Mouse (Mus musculus): ENCODE results near the gene Agt.
A peak's percentile ranks its signal among the peaks of the same experiment; 100 is the strongest.

Gene Agt

DNA sequence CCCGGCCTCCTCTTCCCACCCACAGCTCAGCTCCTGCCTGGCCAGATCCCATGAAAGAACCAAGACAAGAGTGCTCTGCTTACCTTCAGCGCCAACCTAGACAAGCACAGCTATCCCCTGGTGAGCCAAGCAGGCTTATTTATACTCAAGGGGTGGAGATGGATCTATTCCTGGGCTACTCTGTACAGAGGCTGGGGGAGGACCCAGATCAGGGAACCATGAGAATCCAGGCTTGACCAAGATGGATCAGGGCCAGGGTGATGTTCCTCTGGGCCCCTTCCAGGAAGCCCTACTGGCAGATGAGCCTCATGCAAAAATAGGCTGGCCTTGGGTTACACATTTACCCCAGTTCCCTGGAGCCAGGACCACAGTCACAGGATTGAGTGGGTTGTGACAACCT, at the start of gene Agt:
Agt (minus strand) TSS at position 114 of the 400 bp plus-strand sequence.
- peak; percentile 70 for DNase-seq (ENCODE audit: low spot score)

DNA sequence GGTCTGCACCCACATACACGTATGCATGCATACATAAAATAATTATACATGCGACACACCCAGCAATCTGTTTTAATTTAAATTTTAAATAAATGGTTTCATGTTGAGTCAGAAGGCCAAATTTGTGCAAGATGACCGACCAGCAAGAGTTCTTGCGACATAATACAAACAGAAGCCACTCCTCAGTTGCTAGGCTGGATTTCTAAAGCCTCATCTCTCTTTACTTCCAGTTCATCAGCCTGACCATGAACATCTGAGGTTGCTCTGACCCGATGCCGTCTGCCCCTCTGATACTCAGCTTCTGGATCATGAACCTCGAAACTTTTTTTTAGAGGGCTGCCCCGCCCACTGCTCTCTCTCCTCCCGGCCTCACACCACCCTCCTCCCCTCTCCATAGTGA, 48.7 kb upstream of the Agt start:
- DNase-seq (ENCODE audit: low spot score): no peak

DNA sequence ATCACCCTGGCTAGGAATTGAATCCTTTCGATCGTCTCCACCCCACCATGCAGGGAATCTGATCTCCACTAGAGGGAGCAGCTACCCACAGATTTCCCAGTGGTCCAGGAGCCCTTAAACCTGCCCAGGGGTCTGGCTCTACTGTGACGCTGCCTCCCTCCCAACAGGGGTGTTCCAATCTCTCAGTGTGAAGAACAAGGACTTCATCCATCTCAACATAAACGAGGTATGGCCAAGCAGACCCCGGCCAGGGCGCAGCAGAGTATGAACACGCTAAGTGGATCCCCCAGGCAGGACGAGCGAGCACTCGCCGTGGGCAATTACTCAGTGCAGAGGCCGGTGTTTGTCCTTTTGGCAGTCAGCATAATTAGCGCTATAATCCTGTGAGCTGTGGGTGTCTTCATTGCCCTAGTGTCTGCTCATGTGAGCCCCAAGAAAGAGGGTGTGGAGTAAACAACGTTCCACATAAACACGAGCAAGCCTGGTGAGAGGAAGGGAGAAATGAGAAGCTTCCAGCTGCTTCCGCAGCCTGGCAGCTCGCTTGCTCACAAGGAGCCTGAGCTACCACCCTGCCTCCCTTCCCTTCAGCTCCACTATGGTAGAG, 47.9 kb upstream of the Agt start:
- peak; percentile 51 for DNase-seq (ENCODE audit: low spot score)

DNA sequence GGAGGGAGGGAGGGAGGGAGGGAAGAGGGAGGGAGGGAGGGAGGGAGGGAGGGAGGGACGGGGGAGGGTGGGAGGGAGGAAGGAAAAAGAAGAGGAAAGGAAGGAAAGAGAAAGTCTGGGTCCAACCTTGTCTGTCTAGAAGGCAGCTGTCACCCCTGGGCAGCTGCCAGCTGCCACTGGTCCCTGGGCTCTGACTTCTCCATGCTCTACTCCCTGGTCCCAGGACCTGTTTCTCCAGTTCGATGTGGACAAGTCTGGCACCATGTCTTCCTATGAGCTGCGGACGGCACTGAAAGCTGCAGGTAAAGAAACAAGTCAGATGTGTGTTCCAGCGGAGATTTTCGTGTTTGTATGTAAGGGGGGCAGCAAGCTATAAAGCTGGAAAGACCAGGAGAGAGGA, 44.8 kb upstream of the Agt start:
- DNase-seq (ENCODE audit: low spot score): no peak

DNA sequence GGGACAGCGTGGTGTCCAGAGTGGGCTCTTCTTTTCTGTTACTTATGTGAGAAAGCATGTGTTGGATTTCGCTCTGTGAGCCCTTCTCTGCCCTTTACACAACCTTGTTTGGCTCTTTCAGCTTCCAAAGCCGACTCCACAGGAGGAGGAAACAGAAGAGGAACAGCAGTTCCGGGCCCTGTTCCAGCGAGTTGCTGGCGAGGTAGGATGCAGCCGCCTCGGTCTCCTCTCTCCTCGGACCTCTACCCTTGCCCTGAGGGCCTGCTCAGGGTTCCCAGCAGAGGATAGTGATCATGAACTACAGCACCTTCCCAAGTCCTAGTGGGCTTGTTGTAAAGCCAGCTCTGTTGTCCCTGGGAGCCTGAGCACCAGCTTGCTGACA, 39.5 kb upstream of the Agt start:
- no peak for DNase-seq (ENCODE audit: low spot score)

DNA sequence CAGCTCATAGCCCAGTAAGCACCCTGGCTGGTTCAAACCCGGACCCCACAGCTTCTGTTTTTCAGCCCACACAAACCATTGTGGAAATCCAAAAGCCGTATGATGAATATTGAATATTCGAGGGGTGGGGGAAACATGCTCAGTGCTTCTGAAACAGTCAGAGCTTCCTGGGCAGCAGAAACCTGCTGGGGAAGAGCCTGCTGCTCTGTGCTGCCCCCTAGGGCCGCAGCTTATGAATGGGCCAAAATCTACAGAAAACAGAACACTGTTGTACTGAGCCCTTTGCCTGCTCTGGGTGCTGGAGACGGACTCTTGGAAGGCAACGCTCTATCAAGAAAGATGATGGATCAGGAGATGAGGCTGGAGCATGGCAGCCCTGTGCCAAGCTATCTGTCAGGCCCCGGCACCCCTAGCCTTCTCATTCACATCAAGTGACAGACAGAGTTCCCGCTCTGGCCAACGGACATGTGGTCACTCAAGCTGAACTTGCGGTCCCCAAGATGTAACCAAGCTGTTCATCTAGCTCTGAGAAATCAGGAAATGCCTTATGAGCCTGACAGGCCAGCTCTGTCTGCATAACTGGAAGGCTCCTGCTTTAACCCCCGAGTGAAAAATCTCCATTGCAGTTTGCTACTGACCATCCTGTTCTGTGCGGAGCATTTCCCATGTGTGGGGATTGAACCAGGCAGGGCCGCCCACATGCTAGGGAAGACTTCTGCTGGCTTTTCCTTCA, 38.9 kb upstream of the Agt start:
- DNase-seq (ENCODE audit: low spot score): no peak

DNA sequence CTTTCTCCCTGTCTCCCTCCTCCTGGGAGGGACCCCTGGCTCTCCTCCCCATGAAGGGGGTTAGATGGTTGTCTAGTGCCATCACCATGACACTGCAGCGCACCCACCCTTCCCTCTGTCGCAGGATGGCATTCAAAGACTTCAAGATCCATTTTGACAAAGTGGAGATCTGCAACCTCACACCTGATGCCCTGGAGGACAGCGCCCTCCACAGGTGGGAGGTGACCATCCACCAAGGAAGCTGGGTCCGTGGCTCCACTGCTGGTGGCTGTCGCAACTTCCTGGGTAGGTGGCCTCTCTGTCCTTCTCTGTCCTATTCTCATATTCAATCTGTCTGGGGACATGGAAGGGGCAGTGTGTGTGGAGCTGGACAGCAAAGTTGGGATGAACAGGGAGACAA, 34.6 kb upstream of the Agt start:
- DNase-seq (ENCODE audit: low spot score): no peak

DNA sequence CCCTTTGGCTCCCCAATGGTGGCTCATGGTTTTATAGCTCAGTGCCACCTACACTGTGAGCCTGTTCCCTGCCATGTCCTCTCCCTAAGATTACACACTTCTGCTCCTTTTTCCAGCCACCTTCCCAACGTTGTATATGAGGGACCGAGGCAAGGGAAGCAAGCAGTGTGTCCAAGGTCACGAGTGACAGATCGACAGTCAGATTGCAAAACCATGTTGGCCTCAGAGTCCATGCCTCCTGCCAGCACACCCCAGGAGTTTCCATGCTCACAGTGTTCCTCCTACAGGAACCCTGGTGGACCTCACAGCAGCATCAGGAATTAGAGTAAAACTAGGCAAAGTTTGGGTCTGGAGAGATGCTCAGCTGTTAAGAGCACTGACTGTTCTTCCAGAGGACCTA, 19.9 kb upstream of the Agt start:
- DNase-seq (ENCODE audit: low spot score): no peak

DNA sequence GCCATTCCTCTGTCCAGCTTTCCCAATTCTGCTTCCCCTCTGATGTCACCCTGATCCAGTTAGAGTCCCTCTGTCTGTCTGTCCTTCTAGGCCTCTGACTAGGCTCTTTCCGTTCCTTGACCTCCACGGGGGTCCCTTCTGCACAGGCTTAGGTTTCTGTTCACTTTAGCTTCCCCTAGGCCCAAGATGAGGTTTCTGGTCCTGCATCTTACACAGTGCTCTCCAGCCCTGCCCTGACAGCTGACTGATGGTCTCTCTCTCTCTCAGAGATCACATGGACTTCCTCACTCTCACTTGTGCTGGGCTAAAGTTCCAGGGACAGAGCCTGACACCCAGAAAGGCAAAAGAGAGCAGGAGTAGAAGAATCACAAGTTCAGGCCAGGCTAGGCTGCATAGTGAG, 17.1 kb upstream of the Agt start:
- no peak for DNase-seq (ENCODE audit: low spot score)

DNA sequence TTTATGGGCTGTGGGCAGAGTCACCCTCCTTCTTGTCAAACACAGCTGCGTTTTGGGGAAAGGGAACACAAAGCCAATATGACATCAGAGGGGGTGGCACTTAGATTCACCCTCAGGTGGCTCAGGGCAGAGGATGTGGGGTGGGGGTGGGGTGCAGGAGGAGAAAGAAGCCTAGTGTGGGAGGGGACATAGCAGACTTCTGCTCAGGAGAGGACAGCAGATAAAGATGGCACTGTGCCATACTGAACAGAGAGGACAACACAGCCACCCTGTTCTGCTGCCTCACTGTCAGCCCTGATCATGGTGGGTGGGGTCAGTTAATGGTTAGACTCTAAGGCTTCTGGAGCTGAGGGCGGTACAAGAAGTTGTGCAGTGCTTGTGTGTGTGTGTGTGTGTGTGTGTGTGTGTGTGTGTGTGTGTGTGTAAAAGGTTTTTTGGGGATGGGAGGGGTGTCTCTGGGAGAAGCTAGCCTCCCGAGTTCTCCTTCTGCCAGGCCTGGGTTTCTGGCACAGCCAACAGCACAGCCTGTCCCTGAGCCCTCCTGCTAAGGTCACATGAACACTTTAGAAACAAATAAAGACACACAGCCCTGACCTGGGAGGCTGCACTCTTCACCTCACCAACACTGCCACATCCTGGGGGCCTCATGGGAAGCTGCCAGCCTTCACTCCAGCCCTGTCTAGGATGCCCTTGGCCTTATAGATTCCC, 16.4 kb upstream of the Agt start:
- peak; percentile 86 for DNase-seq (ENCODE audit: low spot score)

DNA sequence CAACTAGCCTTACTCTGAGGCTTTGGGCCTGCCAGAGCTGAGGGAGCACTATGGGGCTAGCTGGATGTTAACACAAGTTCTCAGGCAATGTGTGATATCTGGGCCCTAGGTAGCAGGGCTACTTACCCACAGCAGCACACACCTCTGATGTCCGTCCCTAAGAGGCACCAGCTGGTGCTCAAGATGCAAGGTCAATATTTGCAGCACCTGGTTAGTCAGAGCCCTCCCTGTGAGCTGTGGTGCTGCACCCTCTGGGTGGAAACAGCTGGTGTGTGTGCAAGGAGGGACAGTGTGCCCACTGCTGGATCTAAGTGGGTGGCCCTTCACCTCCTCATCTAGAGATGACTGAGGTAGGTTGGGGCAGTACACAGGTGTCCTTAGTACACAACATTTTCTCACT, 7.2 kb upstream of the Agt start:
- no peak for DNase-seq (ENCODE audit: low spot score)

DNA sequence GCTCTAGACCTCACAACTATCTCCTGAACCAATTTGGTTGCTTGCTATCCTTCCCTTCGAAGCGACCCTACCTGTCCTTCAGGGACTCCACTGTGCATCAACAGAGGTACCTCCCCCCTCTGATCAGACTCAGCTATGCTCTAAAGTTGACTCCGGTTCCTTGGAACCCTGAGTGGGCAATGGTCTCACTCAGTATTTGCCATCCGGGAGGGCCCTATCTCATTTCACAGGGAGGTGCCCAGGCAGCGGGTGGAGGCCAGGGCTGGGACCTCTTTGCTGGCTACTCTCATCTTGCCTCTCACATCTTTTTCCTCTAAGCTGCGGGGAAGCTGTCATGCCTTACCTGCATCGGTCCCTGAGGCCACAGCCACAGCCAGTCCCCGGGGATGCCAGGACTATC, 6.3 kb upstream of the Agt start, which contains the start of gene Capn9:
Capn9 (plus strand) TSS at position 301 of the 400 bp plus-strand sequence.
- DNase-seq (ENCODE audit: low spot score): no peak

DNA sequence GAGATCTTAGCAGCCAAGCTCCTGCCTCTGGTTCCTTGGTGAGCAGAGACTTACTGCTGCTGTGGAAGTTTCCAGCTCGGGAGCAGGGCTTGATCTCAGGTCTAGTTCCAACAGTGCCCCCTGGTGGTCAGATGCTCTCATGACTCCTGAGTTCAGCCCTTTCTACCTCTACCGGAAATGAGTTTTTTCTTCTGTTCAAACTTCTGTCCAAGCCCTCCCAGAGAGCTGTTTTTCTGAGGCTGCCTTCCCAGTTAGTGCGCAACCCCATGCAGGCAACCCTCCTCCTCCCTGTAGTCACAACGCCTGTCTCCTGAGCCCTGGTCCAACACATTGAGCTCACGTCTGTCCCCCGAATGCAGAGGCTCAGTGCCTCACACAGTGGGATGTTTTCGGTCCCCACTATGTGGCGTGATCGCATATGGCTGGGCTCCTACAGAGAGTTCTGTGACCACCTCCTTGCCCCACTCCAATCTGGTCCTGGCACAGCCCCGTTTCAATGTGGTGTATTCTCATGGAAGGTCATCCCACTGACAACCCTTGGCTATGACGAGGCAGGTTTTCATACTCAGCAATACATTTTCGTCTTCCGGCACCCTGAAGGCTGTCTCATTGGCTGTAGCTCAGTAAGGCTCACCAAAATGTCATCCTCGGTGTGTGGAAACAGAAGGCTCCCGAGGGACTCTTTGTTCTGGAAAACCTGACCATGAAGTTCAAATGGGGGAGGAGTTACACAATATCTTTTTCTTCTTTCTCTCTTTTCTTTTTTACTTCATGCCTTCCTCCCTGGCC, 4.2 kb upstream of the Agt start:
- DNase-seq (ENCODE audit: low spot score): peak; percentile 87

DNA sequence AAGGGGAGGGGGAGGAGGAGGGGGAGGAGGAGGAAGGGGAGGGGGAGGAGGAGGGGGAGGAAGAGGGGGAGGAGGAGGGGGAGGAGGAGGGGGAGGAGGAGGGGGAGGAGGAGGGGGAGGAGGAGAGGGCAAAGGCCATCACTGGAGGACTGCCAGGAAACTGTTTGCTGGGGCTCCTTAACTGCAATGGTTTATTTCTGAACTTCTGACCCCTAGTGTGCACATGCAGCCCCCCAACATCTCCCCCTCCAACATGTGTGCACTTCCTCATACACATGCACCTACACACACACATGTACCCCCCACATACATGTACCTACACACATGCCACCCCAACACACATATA, 2.9 kb upstream of the Agt start:
- DNase-seq (ENCODE audit: low spot score): no peak

DNA sequence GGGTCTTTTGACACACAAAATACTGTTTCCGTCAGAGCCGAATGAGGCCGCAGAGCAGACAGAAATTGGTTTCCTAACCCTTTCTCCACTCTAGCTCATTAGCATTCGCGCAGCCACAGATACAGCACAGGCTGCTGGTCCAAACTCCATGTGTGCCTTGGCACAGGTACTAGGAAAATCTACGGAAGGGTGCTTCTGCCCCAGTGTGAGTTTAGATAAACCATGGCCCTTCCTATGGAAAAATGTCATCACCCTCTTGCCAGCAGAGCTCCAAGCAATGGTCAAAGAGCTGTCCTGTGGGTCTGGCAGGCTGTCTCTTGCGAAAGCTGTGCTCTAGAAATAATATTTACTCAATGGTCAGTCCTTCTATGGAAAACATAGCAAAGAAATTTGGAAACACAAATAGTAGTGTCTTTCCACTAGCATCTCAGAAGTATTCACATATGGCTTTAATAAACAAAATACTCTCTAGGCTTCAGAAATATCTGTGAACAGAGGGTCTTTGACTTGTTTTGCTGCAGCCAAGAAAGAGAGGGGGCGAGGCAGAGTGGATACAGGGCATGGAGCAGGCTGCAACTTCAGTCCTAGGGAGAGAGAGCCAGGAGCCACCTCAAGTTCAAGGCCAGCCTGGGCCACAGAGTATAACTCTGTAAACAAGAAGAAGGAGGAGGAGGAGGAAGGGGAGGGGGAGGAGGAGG, 2.4 kb upstream of the Agt start:
- DNase-seq (ENCODE audit: low spot score): no peak

DNA sequence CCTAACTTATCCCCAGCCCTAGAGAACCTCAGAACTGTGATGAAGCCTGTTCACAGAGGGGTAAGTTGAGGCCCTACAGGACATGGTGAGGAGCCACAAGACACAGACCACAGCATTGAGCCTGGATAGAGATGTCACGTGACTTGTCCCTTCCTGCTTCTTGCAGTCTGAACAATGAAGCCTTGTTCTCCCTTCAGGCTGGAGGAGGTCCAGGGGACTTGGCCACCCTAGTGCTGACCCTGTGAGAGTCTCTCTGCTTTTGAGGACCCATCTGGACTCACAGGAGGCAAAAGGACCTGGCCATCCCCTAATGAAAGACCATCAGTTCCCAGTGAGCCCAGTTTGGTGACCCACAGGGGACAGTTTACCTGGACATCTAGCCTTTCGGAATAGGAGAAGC, 406 bp downstream of the Agt start:
- peak; percentile 34 for DNase-seq (ENCODE audit: low spot score)

DNA sequence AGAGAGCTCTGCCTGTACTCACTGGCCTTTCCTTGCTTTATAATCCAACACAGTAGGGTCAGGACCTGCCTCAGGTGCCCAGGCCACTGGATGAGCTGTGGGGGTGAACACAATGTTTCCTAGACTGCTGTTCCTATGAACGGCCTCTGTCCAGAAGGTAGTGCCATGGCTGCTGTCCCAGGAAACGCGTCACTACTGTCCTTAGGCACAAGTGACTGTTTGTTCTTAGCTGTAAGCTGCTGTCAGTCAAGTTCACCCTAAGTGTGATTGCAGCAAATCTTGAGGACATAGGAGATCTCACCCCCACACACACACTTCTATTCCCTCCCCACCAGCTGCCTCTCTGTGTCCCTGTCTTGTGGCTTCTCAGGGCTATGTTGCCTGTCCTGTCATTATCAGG, 1.9 kb downstream of the Agt start:
- DNase-seq (ENCODE audit: low spot score): no peak

DNA sequence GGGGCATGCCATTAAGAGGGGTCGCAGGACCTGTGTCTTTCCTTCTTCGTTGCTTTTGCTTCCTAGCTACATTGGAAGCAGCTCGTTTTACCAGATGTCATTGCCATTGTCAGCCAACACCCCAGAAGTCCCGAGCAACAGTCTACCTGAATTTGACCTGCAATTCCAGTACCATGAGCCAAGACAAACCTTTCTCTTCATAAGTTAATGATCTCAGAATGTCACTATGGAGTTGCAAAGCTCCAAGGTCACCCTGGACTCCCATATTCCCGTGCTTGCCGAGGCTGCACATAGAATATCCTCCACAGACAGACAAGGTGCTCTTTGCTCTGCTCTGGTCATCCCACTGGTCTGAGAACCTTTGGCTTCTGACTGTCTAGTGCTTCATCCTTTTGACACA, 2.4 kb downstream of the Agt start:
- DNase-seq (ENCODE audit: low spot score): no peak

DNA sequence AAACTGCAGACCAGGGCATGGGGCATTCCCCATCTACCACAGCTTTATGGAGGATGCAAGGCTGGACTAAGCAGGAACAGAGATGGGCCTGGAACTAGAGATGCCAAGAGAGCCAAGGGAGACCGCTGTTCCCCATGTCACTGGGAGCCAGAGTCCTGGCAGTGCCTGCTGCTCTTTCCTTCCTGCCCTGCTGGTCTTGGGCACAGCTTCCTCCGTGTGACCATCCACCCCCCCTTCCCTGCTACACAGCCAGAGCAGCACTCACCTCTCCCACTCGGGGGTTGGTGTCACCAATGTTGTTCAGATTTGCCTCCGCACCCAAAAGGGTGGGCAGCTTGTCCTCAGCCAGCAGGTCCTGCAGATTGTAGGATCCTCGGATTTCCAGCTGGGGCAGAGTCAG, 12.0 kb downstream of the Agt start:
- no peak for DNase-seq (ENCODE audit: low spot score)

DNA sequence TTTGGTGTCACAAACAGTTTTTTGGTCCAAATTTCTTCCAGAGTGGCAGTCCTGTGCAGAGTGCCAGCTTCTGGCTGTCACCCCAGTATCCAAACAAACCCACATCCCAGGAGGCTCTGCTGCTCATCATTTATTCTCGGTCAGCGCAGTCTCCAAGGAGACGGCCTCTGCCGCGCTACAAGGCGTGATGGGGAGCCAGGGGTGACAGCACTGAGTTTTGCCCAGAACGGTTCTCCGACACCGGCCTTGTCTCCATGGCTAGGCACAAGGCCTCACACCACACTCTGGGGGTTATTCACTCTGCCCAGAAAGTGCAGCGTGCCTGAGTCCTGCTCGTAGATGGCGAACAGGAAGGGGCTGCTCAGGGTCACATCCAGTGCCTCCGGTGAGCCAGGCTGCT, 12.8 kb downstream of the Agt start:
- no peak for DNase-seq (ENCODE audit: low spot score)

DNA sequence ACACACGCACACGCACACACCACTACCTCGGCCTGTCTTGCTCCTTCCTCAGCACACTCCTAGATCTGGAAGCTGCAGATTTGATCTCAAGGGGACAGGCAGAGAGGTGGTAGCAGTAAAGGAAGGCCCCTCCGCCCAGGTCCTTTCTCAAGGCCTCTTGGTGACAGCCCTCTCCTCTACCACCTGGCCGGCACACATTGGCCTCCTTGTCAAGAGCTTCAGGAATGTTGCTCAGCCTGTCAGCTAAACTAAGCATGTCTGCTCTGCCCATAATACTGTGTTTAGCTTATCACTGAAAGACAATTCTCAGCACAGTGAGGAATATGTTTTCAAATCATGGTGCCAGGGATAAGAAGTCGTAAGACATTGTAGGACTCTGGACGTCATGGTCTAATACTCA, 13.3 kb downstream of the Agt start:
- DNase-seq (ENCODE audit: low spot score): no peak

DNA sequence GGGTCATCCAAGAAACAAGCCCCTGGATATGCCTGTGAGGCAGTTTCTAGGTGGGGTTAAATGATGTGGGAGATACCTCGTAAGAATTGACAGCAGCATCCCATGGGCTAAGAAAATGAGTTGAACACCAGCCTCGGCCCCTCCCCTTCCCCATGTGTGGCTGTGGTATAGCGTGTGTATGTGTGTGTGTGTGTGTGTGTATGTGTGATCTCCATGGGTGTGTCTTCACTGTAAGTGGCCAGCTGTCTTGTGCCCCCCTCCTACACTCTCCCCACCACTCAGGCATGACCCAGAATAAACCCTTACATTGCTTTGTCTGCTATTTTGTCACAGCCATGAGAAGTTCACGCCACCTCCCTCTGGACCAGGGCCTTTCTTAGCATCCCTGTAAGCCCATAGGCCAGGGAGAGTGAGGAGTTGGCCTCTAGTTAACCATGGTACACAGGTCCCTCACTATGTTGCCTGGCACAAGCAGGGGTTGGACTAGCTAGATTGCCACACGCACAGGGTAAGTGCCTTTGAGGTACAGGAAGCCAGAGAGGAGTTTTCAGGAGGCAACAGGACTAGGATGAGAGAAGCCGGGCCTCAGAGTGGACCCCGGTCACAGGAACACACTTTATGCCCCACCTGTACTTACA, 14.3 kb downstream of the Agt start:
- no peak for DNase-seq (ENCODE audit: low spot score)

Data from testis, postnatal 14 days (tissue).